Mouse (Mus musculus): ENCODE measurements around the gene Glcci1.

The Glcci1 gene

GRCm38 (mm10) chr6:8545780-8546179, 36.4 kb downstream of the Glcci1 start:
- DNase-seq (ENCODE audit: low read depth, low spot score): no peak

GRCm38 (mm10) chr6:8551155-8551554, 41.8 kb downstream of the Glcci1 start:
- DNase-seq (ENCODE audit: low read depth, low spot score): no peak

- no peak for DNase-seq (ENCODE audit: low read depth, low spot score)
Observed at GRCm38 (mm10) chr6:8556849-8557571, 47.6 kb downstream of the Glcci1 start.

- no peak for DNase-seq (ENCODE audit: low read depth, low spot score)
Observed at GRCm38 (mm10) chr6:8560682-8561081, 51.3 kb downstream of the Glcci1 start.

- DNase-seq (ENCODE audit: low read depth, low spot score): no peak
Observed at GRCm38 (mm10) chr6:8582377-8582776, 73.0 kb downstream of the Glcci1 start.

- no peak for DNase-seq (ENCODE audit: low read depth, low spot score)
Observed at GRCm38 (mm10) chr6:8583892-8584291, 74.5 kb downstream of the Glcci1 start.

GRCm38 (mm10) chr6:8591665-8592064, 82.3 kb downstream of the Glcci1 start:
- DNase-seq (ENCODE audit: low read depth, low spot score): no peak

- DNase-seq (ENCODE audit: low read depth, low spot score): no peak
Observed at GRCm38 (mm10) chr6:8617369-8617768, 108.0 kb downstream of the Glcci1 start.

GRCm38 (mm10) chr6:8619582-8620350, 110.4 kb downstream of the Glcci1 start:
- no peak for DNase-seq (ENCODE audit: low read depth, low spot score)

- DNase-seq (ENCODE audit: low read depth, low spot score): no peak
Observed at GRCm38 (mm10) chr6:8623045-8623444, 113.6 kb downstream of the Glcci1 start.

GRCm38 (mm10) chr6:8628226-8628625, 118.8 kb downstream of the Glcci1 start:
- no peak for DNase-seq (ENCODE audit: low read depth, low spot score)

- no peak for DNase-seq (ENCODE audit: low read depth, low spot score)
Observed at GRCm38 (mm10) chr6:8628715-8629267, 119.4 kb downstream of the Glcci1 start.

GRCm38 (mm10) chr6:8630531-8630930, 121.1 kb downstream of the Glcci1 start:
- DNase-seq (ENCODE audit: low read depth, low spot score): no peak

GRCm38 (mm10) chr6:8631362-8631761, 122.0 kb downstream of the Glcci1 start:
- DNase-seq (ENCODE audit: low read depth, low spot score): no peak

- no peak for DNase-seq (ENCODE audit: low read depth, low spot score)
Observed at GRCm38 (mm10) chr6:8631986-8632632, 122.7 kb downstream of the Glcci1 start.

- DNase-seq (ENCODE audit: low read depth, low spot score): no peak
Observed at GRCm38 (mm10) chr6:8632701-8633100, 123.3 kb downstream of the Glcci1 start.

GRCm38 (mm10) chr6:8638122-8638521, 128.7 kb downstream of the Glcci1 start:
- no peak for DNase-seq (ENCODE audit: low read depth, low spot score)

GRCm38 (mm10) chr6:8638899-8639298, 129.5 kb downstream of the Glcci1 start:
- DNase-seq (ENCODE audit: low read depth, low spot score): no peak

- DNase-seq (ENCODE audit: low read depth, low spot score): no peak
Observed at GRCm38 (mm10) chr6:8639526-8639925, 130.1 kb downstream of the Glcci1 start.

GRCm38 (mm10) chr6:8640863-8641262, 131.5 kb downstream of the Glcci1 start:
- DNase-seq (ENCODE audit: low read depth, low spot score): no peak

GRCm38 (mm10) chr6:8644703-8645102, 135.3 kb downstream of the Glcci1 start:
- peak; percentile 29 for DNase-seq (ENCODE audit: low read depth, low spot score)

- DNase-seq (ENCODE audit: low read depth, low spot score): no peak
Observed at GRCm38 (mm10) chr6:8645708-8646107, 136.3 kb downstream of the Glcci1 start.
